Mouse (Mus musculus): Measurements from ENCODE around the gene Edem3. TPM values are rescaled to one million over a fixed set of nuclear protein-coding genes. Genes with fewer than 3 reads are reported as not detected.

Gene Edem3
- polyA plus RNA-seq, 1 experiment from 2014 or later = 24.5 TPM

DNA sequence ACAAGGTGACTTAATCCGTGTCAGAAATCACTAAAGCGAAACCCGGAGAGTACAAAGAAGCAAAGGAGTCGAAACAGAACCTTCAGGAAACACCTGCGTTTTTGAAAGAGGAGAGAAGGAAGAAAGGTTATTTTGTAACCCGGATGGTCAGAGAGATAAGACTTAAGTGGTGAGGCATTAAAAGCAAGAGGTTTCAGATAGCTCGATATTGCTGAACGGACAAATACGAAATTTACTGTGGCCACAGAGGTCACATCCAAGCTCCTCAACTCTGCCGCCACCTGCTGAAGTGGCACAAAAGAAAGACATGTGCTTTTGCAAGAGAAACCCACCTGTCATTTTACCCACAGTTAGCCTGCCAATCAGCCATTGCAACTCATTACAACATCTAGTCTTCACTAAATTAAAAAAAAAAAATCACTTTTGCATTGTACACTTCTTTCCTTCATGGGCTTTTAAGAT is 1.1 kb upstream of the Edem3 start:
- Histone ChIP-seq H3K4me1 (peaks cover 15% of the 10 kb centered on the region), H3K36me3 (replicated peaks) (no peaks in the 10 kb centered on the region), H3K4me2 (peak overlapping the region; percentile 94), H3K4me3 (replicated peaks) (no peak overlapping the region), H3K27me3 (no peaks in the 10 kb centered on the region), H3K9me3 (no peaks in the 10 kb centered on the region), H3K9ac (0 out of 2 replicates have a peak overlapping the region, but pooled peaks have one; percentile 62), H3K27ac (no peak overlapping the region)
- ATAC-seq (ENCODE audit: low FRiP score) = no peak
- 79% methylated on average over 10 of the region's 10 CpGs for WGBS

DNA sequence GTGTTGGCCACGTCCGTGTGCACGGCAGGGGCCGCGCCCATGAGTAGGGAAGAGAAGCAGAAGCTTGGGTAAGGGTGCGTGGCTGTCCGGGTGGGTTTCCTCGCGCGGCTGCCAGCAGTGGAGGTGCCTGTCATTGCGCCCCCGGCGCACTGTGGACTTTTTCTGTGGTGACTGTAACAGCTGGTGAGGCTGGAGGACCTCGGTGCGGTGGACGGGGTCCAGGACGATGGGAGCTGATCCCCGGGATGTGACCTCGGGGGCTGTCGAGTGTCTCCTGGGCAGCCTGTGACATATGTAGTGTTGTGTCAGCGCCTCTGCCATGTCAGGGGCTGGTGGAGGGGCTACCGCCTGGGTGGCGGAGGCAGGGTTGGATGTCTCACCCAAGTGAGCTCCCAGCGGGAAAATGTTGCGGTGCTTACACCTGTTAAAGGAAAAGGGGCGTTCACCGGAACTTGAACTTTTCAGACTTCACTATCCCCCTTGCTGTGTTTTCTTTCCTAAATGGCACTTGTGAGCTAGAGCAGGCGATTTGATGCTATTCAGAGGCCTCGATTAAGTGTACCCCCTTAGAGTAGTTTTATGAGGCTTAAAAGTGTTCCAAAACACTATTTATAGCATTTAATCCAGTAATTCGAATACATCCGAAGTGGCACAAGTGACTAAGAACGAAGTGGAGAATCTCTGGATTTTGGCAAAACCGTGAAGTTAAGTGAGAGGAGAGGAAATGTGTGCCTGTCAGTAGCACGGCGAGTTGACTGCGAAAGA is 671 bp downstream of the Edem3 start:
- peak; percentile 25; the same call in 1 of the 2 replicates for ATAC-seq (ENCODE audit: low FRiP score)
- Histone ChIP-seq H3K9me3 (no peaks in the 10 kb centered on the region), H3K4me3 (replicated peaks) (peak overlapping the region; percentile 90), H3K9ac (peak overlapping the region; percentile 62), H3K4me1 (peaks cover 15% of the 10 kb centered on the region), H3K36me3 (replicated peaks) (no peaks in the 10 kb centered on the region), H3K4me2 (peak overlapping the region; percentile 94), H3K27me3 (no peaks in the 10 kb centered on the region), H3K27ac (peak overlapping the region; percentile 87)
- WGBS = 7% methylated on average over 36 of the region's 36 CpGs

DNA sequence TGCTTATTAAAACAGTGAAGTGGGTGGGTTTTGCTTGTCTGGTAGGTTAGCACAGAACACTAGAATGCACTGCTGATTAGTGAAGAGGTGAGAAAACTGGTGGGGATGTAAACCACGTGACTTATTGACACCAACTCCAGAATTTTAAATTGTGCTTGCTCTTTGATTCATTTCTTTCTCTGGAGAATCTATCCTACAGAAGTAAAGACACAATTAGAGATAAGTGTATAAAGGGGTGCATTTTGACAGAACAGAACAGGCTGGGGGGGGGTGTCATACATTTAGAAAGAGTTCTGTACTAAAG is 1.2 kb downstream of the Edem3 start:
- Histone ChIP-seq H3K4me2 (peak overlapping the region; percentile 94), H3K9ac (peak overlapping the region; percentile 62; the same call in 1 of the 2 replicates), H3K4me3 (replicated peaks) (peak overlapping the region; percentile 90), H3K4me1 (peaks cover 15% of the 10 kb centered on the region), H3K27me3 (no peaks in the 10 kb centered on the region), H3K27ac (no peak overlapping the region), H3K9me3 (no peaks in the 10 kb centered on the region), H3K36me3 (replicated peaks) (peaks cover 3% of the 10 kb centered on the region; the same call in 1 of the 2 replicates)
- WGBS = 26% methylated on average over 1 of the region's 1 CpGs
- no peak for ATAC-seq (ENCODE audit: low FRiP score)

- H3K4me1 ChIP-seq = peaks cover 15% of the 10 kb centered on the region
- H3K4me2 ChIP-seq = no peak overlapping the region
- no peak overlapping the region for H3K4me3 ChIP-seq (replicated peaks)
- 93% methylated on average over 6 of the region's 6 CpGs for WGBS
- no peak overlapping the region for H3K27ac ChIP-seq
- no peaks in the 10 kb centered on the region for H3K9me3 ChIP-seq
- H3K9ac ChIP-seq = no peak overlapping the region
- ATAC-seq (ENCODE audit: low FRiP score) = no peak
- H3K36me3 ChIP-seq (replicated peaks) = peaks cover 5% of the 10 kb centered on the region
- H3K27me3 ChIP-seq = no peaks in the 10 kb centered on the region
Measured at GRCm38 (mm10) chr1:151758301-151758700, 3.1 kb downstream of the Edem3 start.

DNA sequence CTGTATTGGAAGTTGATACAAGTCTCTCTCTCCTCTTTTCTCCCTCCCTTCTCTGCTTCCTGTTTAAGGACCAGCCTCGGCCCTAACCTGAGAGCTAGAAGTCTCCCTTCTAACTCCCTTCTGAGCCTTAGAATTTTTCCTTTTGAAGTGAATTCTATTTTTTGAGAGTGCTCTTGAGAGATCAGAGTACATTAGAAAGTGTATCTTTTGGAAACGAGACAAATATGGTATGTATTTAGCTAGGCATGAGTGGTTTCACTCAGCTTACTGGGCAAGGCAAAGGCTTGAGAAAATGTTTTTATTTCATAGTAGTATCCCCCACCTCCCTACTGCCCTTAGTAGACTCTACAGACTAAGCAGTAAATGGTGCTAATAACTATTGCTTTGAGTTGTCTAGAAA is 3.8 kb downstream of the Edem3 start:
- H3K9me3 ChIP-seq = no peaks in the 10 kb centered on the region
- H3K4me1 ChIP-seq = peaks cover 15% of the 10 kb centered on the region
- H3K4me3 ChIP-seq (replicated peaks) = no peak overlapping the region
- ATAC-seq (ENCODE audit: low FRiP score) = no peak
- H3K36me3 ChIP-seq (replicated peaks) = peaks cover 5% of the 10 kb centered on the region
- H3K9ac ChIP-seq = no peak overlapping the region
- no peak overlapping the region for H3K4me2 ChIP-seq
- WGBS = 73% methylated on average over 2 of the region's 2 CpGs
- H3K27ac ChIP-seq = no peak overlapping the region
- H3K27me3 ChIP-seq = no peaks in the 10 kb centered on the region

GRCm38 (mm10) chr1:151764236-151764635 is 9.1 kb downstream of the Edem3 start:
- no peak for ATAC-seq (ENCODE audit: low FRiP score)
- WGBS = 82% methylated on average over 3 of the region's 3 CpGs
- Histone ChIP-seq H3K9ac (no peak overlapping the region), H3K9me3 (no peaks in the 10 kb centered on the region), H3K27me3 (no peaks in the 10 kb centered on the region), H3K4me1 (peaks cover 1% of the 10 kb centered on the region), H3K36me3 (replicated peaks) (peaks cover 5% of the 10 kb centered on the region), H3K4me3 (replicated peaks) (no peak overlapping the region), H3K27ac (no peak overlapping the region), H3K4me2 (no peak overlapping the region)

GRCm38 (mm10) chr1:151766166-151766565 is 11.0 kb downstream of the Edem3 start:
- 83% methylated on average over 2 of the region's 2 CpGs for WGBS
- no peak overlapping the region for H3K27ac ChIP-seq
- H3K27me3 ChIP-seq = no peaks in the 10 kb centered on the region
- peaks cover 10% of the 10 kb centered on the region for H3K36me3 ChIP-seq (replicated peaks)
- no peaks in the 10 kb centered on the region for H3K9me3 ChIP-seq
- no peak overlapping the region for H3K4me3 ChIP-seq (replicated peaks)
- H3K4me2 ChIP-seq = no peak overlapping the region
- peaks cover 6% of the 10 kb centered on the region for H3K4me1 ChIP-seq
- no peak for ATAC-seq (ENCODE audit: low FRiP score)
- H3K9ac ChIP-seq = no peak overlapping the region

DNA sequence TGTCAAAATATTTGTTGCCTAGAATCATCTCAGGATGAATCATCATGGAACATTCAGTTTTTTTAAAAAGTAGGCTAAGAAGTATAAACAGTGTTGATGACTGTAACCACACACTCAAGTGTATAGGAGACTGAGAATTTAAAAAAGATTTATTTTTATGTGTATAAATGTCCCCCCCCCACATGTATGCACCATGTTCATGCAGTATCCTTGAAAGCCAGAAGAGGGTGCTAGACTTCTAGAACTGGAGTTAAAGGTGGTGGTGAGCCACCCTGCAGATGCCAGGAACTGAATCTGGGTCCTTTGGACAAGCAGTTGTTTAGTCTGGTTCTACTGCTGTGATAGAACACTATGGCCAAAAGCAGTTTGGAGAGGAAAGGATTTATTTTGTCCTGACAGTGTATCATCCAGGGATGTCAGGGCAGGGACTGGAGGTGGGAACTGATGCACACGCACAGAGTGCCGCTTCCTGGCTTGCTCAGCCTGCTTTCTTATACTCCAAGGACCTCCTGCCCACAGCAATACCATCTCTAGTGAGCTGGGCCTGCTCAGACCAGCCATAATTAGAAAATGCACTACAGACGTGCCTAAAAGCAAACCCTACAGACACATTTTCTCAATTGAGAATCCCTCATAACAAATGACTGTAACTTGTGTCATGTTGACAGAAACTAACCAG is 11.9 kb downstream of the Edem3 start:
- Histone ChIP-seq H3K27me3 (no peaks in the 10 kb centered on the region), H3K4me2 (no peak overlapping the region), H3K27ac (no peak overlapping the region), H3K36me3 (replicated peaks) (peaks cover 9% of the 10 kb centered on the region), H3K4me1 (peaks cover 6% of the 10 kb centered on the region), H3K9ac (no peak overlapping the region), H3K9me3 (no peaks in the 10 kb centered on the region), H3K4me3 (replicated peaks) (no peak overlapping the region)
- ATAC-seq (ENCODE audit: low FRiP score) = no peak
- WGBS = 91% methylated on average over 3 of the region's 3 CpGs

DNA sequence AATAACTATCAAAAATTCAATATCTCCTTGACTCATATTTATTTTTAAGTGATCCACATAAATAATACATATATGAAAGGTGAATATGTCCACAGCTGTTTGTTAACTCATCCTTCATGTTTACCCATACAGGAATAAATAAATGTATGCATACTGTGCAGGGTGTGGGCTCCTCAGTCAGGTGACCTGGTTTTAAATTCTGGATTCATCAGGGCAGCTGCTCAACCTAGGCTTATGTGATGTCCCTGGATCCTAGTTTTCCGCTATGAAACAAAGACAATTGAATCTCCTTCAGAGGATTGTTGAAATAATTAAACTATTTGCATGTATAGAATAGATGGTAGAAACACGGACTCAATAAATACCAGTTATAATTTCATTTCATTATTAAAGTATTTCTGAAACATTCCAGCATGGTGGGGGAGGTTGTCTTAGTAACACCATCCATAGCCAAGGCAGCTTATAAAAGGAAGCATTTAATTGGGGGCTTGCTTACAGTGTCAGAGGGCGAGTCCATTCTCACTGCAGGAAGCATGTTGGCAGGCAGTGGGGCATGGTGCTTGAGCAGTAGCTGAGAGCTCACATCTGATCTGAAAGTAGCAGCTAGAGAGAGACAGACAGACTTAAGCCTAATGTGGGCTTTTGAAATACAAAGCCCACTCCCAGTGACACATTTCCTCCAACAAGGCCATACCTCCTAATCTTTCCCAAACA is 14.2 kb downstream of the Edem3 start:
- H3K36me3 ChIP-seq (replicated peaks) = peaks cover 9% of the 10 kb centered on the region
- no peak for ATAC-seq (ENCODE audit: low FRiP score)
- H3K9ac ChIP-seq = no peak overlapping the region
- no peaks in the 10 kb centered on the region for H3K27me3 ChIP-seq
- no peak overlapping the region for H3K27ac ChIP-seq
- H3K4me3 ChIP-seq (replicated peaks) = no peak overlapping the region
- H3K4me2 ChIP-seq = no peak overlapping the region
- peaks cover 6% of the 10 kb centered on the region for H3K4me1 ChIP-seq
- whole genome bisulfite sequencing = 38% methylated on average over 3 of the region's 3 CpGs
- no peaks in the 10 kb centered on the region for H3K9me3 ChIP-seq

DNA sequence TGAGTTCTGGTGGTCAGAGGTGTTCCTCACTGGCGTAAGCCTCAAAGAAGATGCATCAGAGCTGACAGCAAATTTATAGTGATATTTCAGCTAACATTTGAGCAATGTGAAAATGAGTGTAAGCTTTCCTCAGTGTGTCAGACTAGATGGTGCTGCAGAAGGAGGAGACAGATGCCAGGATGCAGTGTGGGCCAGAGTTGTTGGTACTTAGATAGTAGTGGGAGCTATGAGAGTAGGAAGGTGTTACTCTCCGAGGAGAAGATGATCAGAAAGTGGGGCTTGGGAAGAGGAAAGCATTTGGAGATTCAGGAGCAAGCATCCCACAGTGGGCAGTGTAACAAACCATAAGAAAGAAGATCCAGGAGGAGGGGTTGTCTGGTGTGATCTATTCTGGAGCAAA is 22.4 kb downstream of the Edem3 start:
- Histone ChIP-seq H3K36me3 (replicated peaks) (peaks cover 42% of the 10 kb centered on the region), H3K4me1 (no peaks in the 10 kb centered on the region), H3K4me3 (replicated peaks) (no peak overlapping the region), H3K4me2 (no peak overlapping the region), H3K9me3 (no peaks in the 10 kb centered on the region), H3K27ac (no peak overlapping the region), H3K9ac (no peak overlapping the region), H3K27me3 (no peaks in the 10 kb centered on the region)
- 98% methylated on average over 2 of the region's 2 CpGs for WGBS
- no peak for ATAC-seq (ENCODE audit: low FRiP score)

- Histone ChIP-seq H3K36me3 (replicated peaks) (peaks cover 45% of the 10 kb centered on the region), H3K27me3 (no peaks in the 10 kb centered on the region), H3K4me2 (no peak overlapping the region), H3K4me3 (replicated peaks) (no peak overlapping the region), H3K4me1 (no peaks in the 10 kb centered on the region), H3K27ac (no peak overlapping the region), H3K9ac (no peak overlapping the region), H3K9me3 (no peaks in the 10 kb centered on the region)
- WGBS = 32% methylated on average over 1 of the region's 1 CpGs
- ATAC-seq (ENCODE audit: low FRiP score) = no peak
Measured at GRCm38 (mm10) chr1:151778592-151778991, 23.4 kb downstream of the Edem3 start.

- Histone ChIP-seq H3K27me3 (no peaks in the 10 kb centered on the region), H3K27ac (no peak overlapping the region), H3K4me1 (no peaks in the 10 kb centered on the region), H3K9ac (no peak overlapping the region), H3K36me3 (replicated peaks) (peaks cover 45% of the 10 kb centered on the region), H3K4me3 (replicated peaks) (no peak overlapping the region), H3K9me3 (no peaks in the 10 kb centered on the region), H3K4me2 (no peak overlapping the region)
- 85% methylated on average over 2 of the region's 2 CpGs for WGBS
- ATAC-seq (ENCODE audit: low FRiP score) = no peak
Measured at GRCm38 (mm10) chr1:151779306-151779705, 24.1 kb downstream of the Edem3 start.

All from forebrain, embryonic 12.5 days (tissue).